In genomic region chr4:62582365-62583264, GRCm38 (mm10) we compare ENCODE assay signal across 8 mouse cellular contexts. TPM values are rescaled to one million over a fixed set of nuclear protein-coding genes. Genes with fewer than 3 reads are reported as not detected.
DNase-seq lines count a peak whose midpoint lies in the region; ATAC-seq and TF ChIP-seq lines count a peak whose summit lies in the region.

No protein-coding gene starts in this region.

- in situ Hi-C loops in ES-E14 (cut with MboI; ENCODE audit: low sequenced_read_pairs in 2 of 2, unreplicated experiment in 2 of 2), result no loop called here

- H3K4me3 ChIP-seq in ES-E14 (ENCODE audit: insufficient read depth in 1 of 2, low read depth in 1 of 2, low read length in 2 of 2, poor library complexity in 1 of 2, severe bottlenecking in 1 of 2), result peak overlapping the region; percentile 76 to 80
- H3K4me3 ChIP-seq in embryonic facial prominence, embryonic 11.5 days (ENCODE audit: low read depth, low read length), result peak overlapping the region; percentile 40
- H3K4me3 ChIP-seq in hindbrain, embryonic 12.5 days, result peak overlapping the region; percentile 51
- peak overlapping the region; percentile 50 for H3K4me3 ChIP-seq in stomach, embryonic 15.5 days (replicated peaks)

- WGBS in embryonic facial prominence, embryonic 11.5 days, result 28% methylated on average over 18 of the region's 18 CpGs
- 22% methylated on average over 18 of the region's 18 CpGs for WGBS in hindbrain, embryonic 12.5 days
- WGBS in stomach, embryonic 15.5 days, result 24% methylated on average over 18 of the region's 18 CpGs

- peak overlapping the region; percentile 69; the same call in 1 of the 2 replicates for H3K9ac ChIP-seq in ES-E14 (ENCODE audit: insufficient read depth, low read depth, low read length, poor library complexity, severe bottlenecking)
- peak overlapping the region; percentile 49 for H3K9ac ChIP-seq in embryonic facial prominence, embryonic 11.5 days (replicated peaks; ENCODE audit: low read length)
- peak overlapping the region; percentile 65; the same call in 1 of the 2 replicates for H3K9ac ChIP-seq in hindbrain, embryonic 12.5 days
- peak overlapping the region; percentile 10; the same call in 1 of the 2 replicates for H3K9ac ChIP-seq in stomach, embryonic 15.5 days

- no peak overlapping the region for H3K27ac ChIP-seq in ES-E14 (ENCODE audit: insufficient read depth, low read depth, low read length, poor library complexity, severe bottlenecking)
- no peak overlapping the region for H3K27ac ChIP-seq in embryonic facial prominence, embryonic 11.5 days (replicated peaks; ENCODE audit: low read depth, low read length)
- H3K27ac ChIP-seq in hindbrain, embryonic 12.5 days, result peak overlapping the region; percentile 87
- peak overlapping the region; percentile 51; the same call in 1 of the 2 replicates for H3K27ac ChIP-seq in stomach, embryonic 15.5 days

- peak; percentile 58 for ATAC-seq in embryonic facial prominence, embryonic 11.5 days (replicated peaks; ENCODE audit: insufficient number of reproducible peaks, low FRiP score, low TSS enrichment, low read depth)
- ATAC-seq in hindbrain, embryonic 12.5 days (ENCODE audit: low FRiP score), result peak; percentile 90
- peak; percentile 15; the same call in 1 of the 2 replicates for ATAC-seq in megakaryocyte, adult 5-6 weeks (ENCODE audit: poor library complexity, severe bottlenecking)
- ATAC-seq in stomach, embryonic 15.5 days (ENCODE audit: insufficient read depth, low FRiP score, low read depth), result peak; percentile 36

- H3K4me2 ChIP-seq in embryonic facial prominence, embryonic 11.5 days (ENCODE audit: low read depth, low read length), result peak overlapping the region; percentile 80
- H3K4me2 ChIP-seq in hindbrain, embryonic 12.5 days (replicated peaks), result peak overlapping the region; percentile 93
- peak overlapping the region; percentile 83 for H3K4me2 ChIP-seq in stomach, embryonic 15.5 days

- peak; percentile 29 for DNase-seq in CD4-positive, CD25-positive, alpha-beta regulatory T cell, adult 2 months (ENCODE audit: low read depth, low spot score)
- DNase-seq in ES-E14 (ENCODE audit: low read depth, low spot score), result peak; percentile 2
- DNase-seq in embryonic facial prominence, embryonic 11.5 days (ENCODE audit: low spot score), result no peak
- peak; percentile 47 to 57 for DNase-seq in left cerebral cortex, adult 18-20 months (ENCODE audit: low spot score in 2 of 2)
- no peak for DNase-seq in gastrocnemius, postnatal 25 days

- no peaks in the 10 kb centered on the region for H3K9me3 ChIP-seq in ES-E14 (ENCODE audit: control insufficient read depth, insufficient read depth, low read depth, low read length)
- H3K9me3 ChIP-seq in embryonic facial prominence, embryonic 11.5 days (replicated peaks; ENCODE audit: control insufficient read depth, low read length), result no peaks in the 10 kb centered on the region
- H3K9me3 ChIP-seq in hindbrain, embryonic 12.5 days (replicated peaks), result no peaks in the 10 kb centered on the region
- no peaks in the 10 kb centered on the region for H3K9me3 ChIP-seq in stomach, embryonic 15.5 days

- H3K36me3 ChIP-seq in ES-E14 (ENCODE audit: control insufficient read depth, insufficient read depth, low read length, poor library complexity, severe bottlenecking), result no peaks in the 10 kb centered on the region
- no peaks in the 10 kb centered on the region for H3K36me3 ChIP-seq in embryonic facial prominence, embryonic 11.5 days (replicated peaks; ENCODE audit: control insufficient read depth, insufficient read depth, low read depth, low read length)
- H3K36me3 ChIP-seq in hindbrain, embryonic 12.5 days, result no peaks in the 10 kb centered on the region
- no peaks in the 10 kb centered on the region for H3K36me3 ChIP-seq in stomach, embryonic 15.5 days

- peaks cover 2 to 7% of the 10 kb centered on the region in 2 experiments; a peak in 2 of 4 replicates for H3K4me1 ChIP-seq in ES-E14 (ENCODE audit: control insufficient read depth in 2 of 2, insufficient read depth in 2 of 2, low read length in 2 of 2, poor library complexity in 1 of 2)
- peaks cover 5% of the 10 kb centered on the region for H3K4me1 ChIP-seq in embryonic facial prominence, embryonic 11.5 days (ENCODE audit: control insufficient read depth, insufficient read depth, low read length)
- H3K4me1 ChIP-seq in hindbrain, embryonic 12.5 days, result peaks cover 42% of the 10 kb centered on the region
- peaks cover 13% of the 10 kb centered on the region for H3K4me1 ChIP-seq in stomach, embryonic 15.5 days

- peaks cover 14% of the 10 kb centered on the region for H3K27me3 ChIP-seq in embryonic facial prominence, embryonic 11.5 days (ENCODE audit: control insufficient read depth, insufficient read depth, low read length)
- peaks cover 22% of the 10 kb centered on the region; the same call in 1 of the 2 replicates for H3K27me3 ChIP-seq in hindbrain, embryonic 12.5 days
- H3K27me3 ChIP-seq in stomach, embryonic 15.5 days (replicated peaks), result 0 out of 2 replicates have a peak, but pooled peaks cover 11% of the 10 kb centered on the region

TF ChIP-seq in ES-E14, 5 proteins besides CTCF, POLR2A, EP300 and RAD21:
- TF ChIP-seq CHD2 (IDR thresholded peaks at IDR 0.05; ENCODE audit: low read depth, low read length), result no peak
- no peak for TF ChIP-seq ZC3H11A (IDR thresholded peaks at IDR 0.05; ENCODE audit: borderline replicate concordance, low read depth, low read length)
- TF ChIP-seq MAFK (IDR thresholded peaks at IDR 0.05; ENCODE audit: insufficient read depth, low read depth, low read length), result no peak
- no peak for TF ChIP-seq HCFC1 (IDR thresholded peaks at IDR 0.05; ENCODE audit: borderline replicate concordance, insufficient read depth, low read length)
- no peak for TF ChIP-seq ZNF384 (IDR thresholded peaks at IDR 0.05; ENCODE audit: low read depth, low read length)

RNA-seq across cellular contexts. Expression of gene Rgs3, which starts 23.0 kb away (rescaled TPM):
- 7.1 and 10.0 TPM in 2 replicates for total RNA-seq in ES-E14 (2012; rRNA removed)
- 21.0 and 24.8 TPM in 2 replicates for polyA plus RNA-seq in embryonic facial prominence, embryonic 11.5 days (2014; fragmentation: Nextera tagmentation; extraction: Ambion mirVana)
- polyA plus RNA-seq in hindbrain, embryonic 12.5 days (2016; fragmentation: Nextera tagmentation; extraction: Ambion mirVana), result 70.9 and 71.6 TPM in 2 replicates
- 10 to 100 TPM; 25.7 TPM for total RNA-seq in left cerebral cortex, adult 18-20 months (2021)
- total RNA-seq in megakaryocyte, adult 5-6 weeks (2015), result 45.0 and 51.3 TPM in 2 replicates
- total RNA-seq in megakaryocyte, adult 5-6 weeks (2017), result 46.1 and 69.8 TPM in 2 replicates
- polyA plus RNA-seq in stomach, embryonic 15.5 days (2015; fragmentation: Nextera tagmentation; extraction: Ambion mirVana), result 46.8 and 48.0 TPM in 2 replicates
- 10 to 100 TPM; 10.5 to 11.2 TPM for total RNA-seq in gastrocnemius, postnatal 25 days (2021)

RNA-seq across cellular contexts. Expression of gene 4933430I17Rik, which starts 57.4 kb away (rescaled TPM):
- 0.27 and 0.32 TPM in 2 replicates for total RNA-seq in ES-E14 (2012; rRNA removed)
- polyA plus RNA-seq in embryonic facial prominence, embryonic 11.5 days (2014; fragmentation: Nextera tagmentation; extraction: Ambion mirVana), result 0.66 and 0.83 TPM in 2 replicates
- 0.84 and 1.2 TPM in 2 replicates for polyA plus RNA-seq in hindbrain, embryonic 12.5 days (2016; fragmentation: Nextera tagmentation; extraction: Ambion mirVana)
- total RNA-seq in left cerebral cortex, adult 18-20 months (2021), result under 1 TPM; 0.46 to 0.80 TPM
- 0.31 TPM in 1 of 2 replicates, not detected in the other for total RNA-seq in megakaryocyte, adult 5-6 weeks (2015)
- total RNA-seq in megakaryocyte, adult 5-6 weeks (2017), result 0.26 TPM in 1 of 2 replicates, not detected in the other
- 0.19 and 0.35 TPM in 2 replicates for polyA plus RNA-seq in stomach, embryonic 15.5 days (2015; fragmentation: Nextera tagmentation; extraction: Ambion mirVana)
- total RNA-seq in gastrocnemius, postnatal 25 days (2021), result under 1 TPM in 1 of 2 experiments, not detected in 1; 0.20 TPM

RNA-seq across cellular contexts. Expression of gene Pole3, which starts 57.7 kb away (rescaled TPM):
- 23.5 and 32.1 TPM in 2 replicates for total RNA-seq in ES-E14 (2012; rRNA removed)
- 103 and 105 TPM in 2 replicates for polyA plus RNA-seq in embryonic facial prominence, embryonic 11.5 days (2014; fragmentation: Nextera tagmentation; extraction: Ambion mirVana)
- 80.2 and 84.7 TPM in 2 replicates for polyA plus RNA-seq in hindbrain, embryonic 12.5 days (2016; fragmentation: Nextera tagmentation; extraction: Ambion mirVana)
- 10 to 100 TPM; 23.4 to 23.9 TPM for total RNA-seq in left cerebral cortex, adult 18-20 months (2021)
- 22.8 and 22.9 TPM in 2 replicates for total RNA-seq in megakaryocyte, adult 5-6 weeks (2015)
- 28.6 and 38.4 TPM in 2 replicates for total RNA-seq in megakaryocyte, adult 5-6 weeks (2017)
- 70.9 and 77.3 TPM in 2 replicates for polyA plus RNA-seq in stomach, embryonic 15.5 days (2015; fragmentation: Nextera tagmentation; extraction: Ambion mirVana)
- total RNA-seq in gastrocnemius, postnatal 25 days (2021), result 10 to 100 TPM; 15.5 to 15.9 TPM

Comparison
In these comparisons a context has a peak if more than half of its experiments do, and no peak if none do; other contexts are left out.
1. DNase-seq: peak in CD4-positive, CD25-positive, alpha-beta regulatory T cell, adult 2 months (single experiment), ES-E14 (single experiment) and left cerebral cortex, adult 18-20 months (2 of 2); none in embryonic facial prominence, embryonic 11.5 days (single experiment) and gastrocnemius, postnatal 25 days (single experiment).
2. H3K27ac ChIP-seq: peak in hindbrain, embryonic 12.5 days (single experiment) and stomach, embryonic 15.5 days (single experiment); none in ES-E14 (single experiment) and embryonic facial prominence, embryonic 11.5 days (single experiment).
3. H3K9ac ChIP-seq: peak in every context shown above with its lines; median percentile 69 in ES-E14; 65 in hindbrain, embryonic 12.5 days; 49 in embryonic facial prominence, embryonic 11.5 days; 10 in stomach, embryonic 15.5 days.
4. ATAC-seq: peak in every context shown above with its lines; median percentile 90 in hindbrain, embryonic 12.5 days; 58 in embryonic facial prominence, embryonic 11.5 days; 36 in stomach, embryonic 15.5 days; 15 in megakaryocyte, adult 5-6 weeks.
5. Peak in every context shown above with its lines, with median percentiles within 50 percentile points of each other: H3K4me3 ChIP-seq and H3K4me2 ChIP-seq.